Comparison of ENCODE assay signal across 8 mouse cellular contexts in the genomic region with DNA sequence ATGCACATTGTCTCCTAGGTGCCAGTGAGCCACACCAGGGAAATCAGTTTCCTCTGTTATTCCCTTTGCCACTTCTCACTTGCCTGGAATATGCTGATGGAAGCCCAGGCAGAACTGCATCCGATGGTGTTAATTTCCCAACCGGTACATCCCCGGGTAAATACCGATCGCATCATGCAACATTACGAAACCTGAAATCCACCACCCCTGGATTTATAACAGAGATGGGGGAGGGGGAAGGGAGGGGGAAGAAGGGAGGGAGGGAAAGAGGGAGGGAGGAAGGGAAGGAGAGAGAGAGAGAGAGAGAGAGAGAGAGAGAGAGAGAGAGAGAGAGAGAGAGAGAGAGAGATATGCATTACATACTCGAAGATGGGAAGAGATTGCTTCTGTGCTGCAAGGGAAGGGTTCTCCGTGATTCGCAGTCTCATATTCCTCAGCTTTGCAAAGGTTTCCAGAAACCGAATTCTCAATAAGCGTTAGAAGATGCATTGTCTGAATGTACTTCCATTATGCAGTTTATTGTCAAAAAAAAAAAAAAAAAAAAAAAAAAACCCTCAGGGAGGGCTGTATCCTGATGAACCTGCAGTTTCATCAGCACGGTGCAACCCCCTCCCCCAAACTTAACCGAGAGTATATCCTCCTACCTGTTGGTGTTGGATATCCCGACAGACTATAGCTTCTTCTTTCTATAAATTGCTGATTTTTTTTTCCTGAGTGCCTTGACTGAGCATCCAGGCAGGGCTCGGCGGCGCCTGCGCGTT. TPM values are rescaled to one million over a fixed set of nuclear protein-coding genes. Genes with fewer than 3 reads are reported as not detected.
A peak's percentile ranks its signal among the peaks of the same experiment; 100 is the strongest.
DNase-seq lines count a peak whose midpoint lies in the region; ATAC-seq and TF ChIP-seq lines count a peak whose summit lies in the region.

No protein-coding gene starts in this region.

- CTCF ChIA-PET in Patski (lab: Charles Lee) = interaction anchor here (0.7 kb wide), 1 partner anchor 131 kb away, joined by 3 read pairs; no protein-coding TSS in a partner anchor

- H3K4me2 ChIP-seq in heart, embryonic 13.5 days = peak overlapping the region; percentile 87
- peak overlapping the region; percentile 74 for H3K4me2 ChIP-seq in forebrain, embryonic 12.5 days
- H3K4me2 ChIP-seq in midbrain, embryonic 13.5 days (replicated peaks) = peak overlapping the region; percentile 65

- peak overlapping the region; percentile 83 for H3K9ac ChIP-seq in heart, embryonic 13.5 days
- H3K9ac ChIP-seq in forebrain, embryonic 12.5 days = peak overlapping the region; percentile 86
- H3K9ac ChIP-seq in midbrain, embryonic 13.5 days (replicated peaks) = peak overlapping the region; percentile 93

- peak overlapping the region; percentile 58 for H3K4me3 ChIP-seq in heart, embryonic 13.5 days
- peak overlapping the region; percentile 60 for H3K4me3 ChIP-seq in forebrain, embryonic 12.5 days (replicated peaks)
- H3K4me3 ChIP-seq in midbrain, embryonic 13.5 days (replicated peaks) = peak overlapping the region; percentile 66

- no peaks in the 10 kb centered on the region for H3K36me3 ChIP-seq in heart, embryonic 13.5 days
- no peaks in the 10 kb centered on the region for H3K36me3 ChIP-seq in forebrain, embryonic 12.5 days (replicated peaks)
- no peaks in the 10 kb centered on the region for H3K36me3 ChIP-seq in midbrain, embryonic 13.5 days

- DNase-seq in heart, postnatal 10 days = no peak
- no peak for DNase-seq in Patski (ENCODE audit: low read depth, low spot score)
- DNase-seq in layer of hippocampus, adult 8-10 months (ENCODE audit: low spot score in 2 of 2) = peak; percentile 23 to 45
- no peak for DNase-seq in adrenal gland, postnatal 4 days (ENCODE audit: low spot score in 2 of 2)
- DNase-seq in yolk sac, embryonic 10.5 days (ENCODE audit: low spot score) = no peak

- TF ChIP-seq CTCF in Patski (IDR thresholded peaks at IDR 0.05) = no peak

- no peak for ATAC-seq in heart, embryonic 13.5 days (ENCODE audit: extremely low read depth, insufficient number of reproducible peaks, low FRiP score, low TSS enrichment)
- peak; percentile 46 for ATAC-seq in Patski
- peak; percentile 43 for ATAC-seq in forebrain, embryonic 12.5 days (ENCODE audit: low FRiP score)
- peak; percentile 38 for ATAC-seq in midbrain, embryonic 13.5 days

- POLR2A ChIA-PET in Patski (lab: Charles Lee) = interaction anchor here (0.7 kb wide), 1 partner anchor 75 kb away, joined by 7 read pairs; no protein-coding TSS in a partner anchor

- 1% methylated on average over 19 of the region's 19 CpGs for WGBS in heart, embryonic 13.5 days
- 1% methylated on average over 19 of the region's 19 CpGs for WGBS in forebrain, embryonic 12.5 days
- under 1% methylated on average over 19 of the region's 19 CpGs for WGBS in midbrain, embryonic 13.5 days

- H3K27ac ChIP-seq in heart, embryonic 13.5 days (replicated peaks) = peak overlapping the region; percentile 80
- peak overlapping the region; percentile 96 for H3K27ac ChIP-seq in forebrain, embryonic 12.5 days
- H3K27ac ChIP-seq in midbrain, embryonic 13.5 days = peak overlapping the region; percentile 99

- no peaks in the 10 kb centered on the region for H3K9me3 ChIP-seq in heart, embryonic 13.5 days
- no peaks in the 10 kb centered on the region for H3K9me3 ChIP-seq in forebrain, embryonic 12.5 days
- H3K9me3 ChIP-seq in midbrain, embryonic 13.5 days = no peaks in the 10 kb centered on the region

- intact Hi-C loops in heart, postnatal 10 days (cut with DNase I) = no loop called here

- in situ Hi-C loops in Patski (cut with MboI; ENCODE audit: low pct_unique_long_range_greater_than_20kb) = no loop called here

- peaks cover 8% of the 10 kb centered on the region; the same call in 1 of the 2 replicates for H3K4me1 ChIP-seq in heart, embryonic 13.5 days
- H3K4me1 ChIP-seq in forebrain, embryonic 12.5 days = peaks cover 20% of the 10 kb centered on the region
- H3K4me1 ChIP-seq in midbrain, embryonic 13.5 days (replicated peaks) = peaks cover 33% of the 10 kb centered on the region

- no peaks in the 10 kb centered on the region for H3K27me3 ChIP-seq in heart, embryonic 13.5 days (replicated peaks)
- H3K27me3 ChIP-seq in Patski = peaks cover 43% of the 10 kb centered on the region
- H3K27me3 ChIP-seq in forebrain, embryonic 12.5 days = no peaks in the 10 kb centered on the region
- H3K27me3 ChIP-seq in midbrain, embryonic 13.5 days = no peaks in the 10 kb centered on the region

RNA-seq across cellular contexts. Expression of a gene that starts 1.6 kb away (rescaled TPM):
- 5.1 and 5.4 TPM in 2 replicates for polyA plus RNA-seq in heart, embryonic 13.5 days (2015; fragmentation: Nextera tagmentation; extraction: Ambion mirVana)
- under 1 TPM; 0.40 to 0.45 TPM for total RNA-seq in heart, postnatal 10 days (2021)
- 0.10 TPM for polyA plus RNA-seq in Patski (2021)
- 33.5 and 35.8 TPM in 2 replicates for polyA plus RNA-seq in forebrain, embryonic 12.5 days (2016; fragmentation: Nextera tagmentation; extraction: Ambion mirVana)
- 10 to 100 TPM; 34.9 to 43.6 (median 39.3) TPM for total RNA-seq in layer of hippocampus, adult 8-10 months (2022)
- 79.9 and 87.6 TPM in 2 replicates for polyA plus RNA-seq in midbrain, embryonic 13.5 days (2015; fragmentation: Nextera tagmentation; extraction: Ambion mirVana)
- 1 to 10 TPM; 3.0 to 3.9 TPM for total RNA-seq in adrenal gland, postnatal 4 days (2021)

RNA-seq across cellular contexts. Expression of a gene that starts 33.2 kb away (rescaled TPM):
- polyA plus RNA-seq in heart, embryonic 13.5 days (2015; fragmentation: Nextera tagmentation; extraction: Ambion mirVana) = 113 and 129 TPM in 2 replicates
- 10 to 100 TPM; 47.5 to 51.9 TPM for total RNA-seq in heart, postnatal 10 days (2021)
- polyA plus RNA-seq in Patski (2021) = 57.9 TPM
- polyA plus RNA-seq in forebrain, embryonic 12.5 days (2016; fragmentation: Nextera tagmentation; extraction: Ambion mirVana) = 93.7 and 97.0 TPM in 2 replicates
- 10 to 100 TPM; 40.4 to 45.2 (median 42.0) TPM for total RNA-seq in layer of hippocampus, adult 8-10 months (2022)
- 92.0 and 92.6 TPM in 2 replicates for polyA plus RNA-seq in midbrain, embryonic 13.5 days (2015; fragmentation: Nextera tagmentation; extraction: Ambion mirVana)
- total RNA-seq in adrenal gland, postnatal 4 days (2021) = 10 to 100 TPM; 41.2 to 42.1 TPM

Comparison
In these comparisons a context has a peak if more than half of its experiments do, and no peak if none do; other contexts are left out.
1. DNase-seq: peak in layer of hippocampus, adult 8-10 months (2 of 2); none in heart, postnatal 10 days (0 of 2), Patski (single experiment), adrenal gland, postnatal 4 days (0 of 2) and yolk sac, embryonic 10.5 days (single experiment).
2. Peak in every context shown above with its lines, with median percentiles within 50 percentile points of each other: H3K27ac ChIP-seq, H3K4me2 ChIP-seq, H3K4me3 ChIP-seq and H3K9ac ChIP-seq.